Mouse (Mus musculus) MEL (cell line): ENCODE results near the gene Mrtfa.

Experiments used
- ELF1 ChIP-seq: IDR thresholded peaks from 2 replicates; pipeline ENCODE4 v1.6.1; 2014; ENCODE audit warnings: low read depth, mild to moderate bottlenecking, inconsistent platforms, low read length, improper control_type of control experiment, moderate library complexity
- EP300 ChIP-seq, 2 experiments: IDR thresholded peaks; 2 replicates each; pipeline ENCODE4 v1.6.1; 2011; ENCODE audit warnings: improper control_type of control experiment in 2 of 2, low read length in 2 of 2, low read depth in 1 of 2, mild to moderate bottlenecking in 1 of 2
- MAX ChIP-seq: IDR thresholded peaks from 2 replicates; pipeline ENCODE4 v1.6.1; 2011; ENCODE audit warnings: low read length, improper control_type of control experiment
- MYC ChIP-seq: IDR thresholded peaks from 2 replicates; pipeline ENCODE4 v1.6.1; 2011; ENCODE audit warnings: low read depth, mild to moderate bottlenecking, low read length, improper control_type of control experiment, moderate library complexity
- POLR2A ChIP-seq, 2 experiments: IDR thresholded peaks; 2 replicates each; pipeline ENCODE4 v1.6.1; 2011 to 2012; ENCODE audit warnings: low read length in 2 of 2, mild to moderate bottlenecking in 2 of 2, control low read depth in 1 of 2, improper control_type of control experiment in 1 of 2, low read depth in 1 of 2, moderate library complexity in 1 of 2; ENCODE audit not compliant: control insufficient read depth in 1 of 2, insufficient read depth in 1 of 2, poor library complexity in 1 of 2
- TCF12 ChIP-seq: IDR thresholded peaks from 2 replicates; pipeline ENCODE4 v1.6.1; 2014; ENCODE audit warnings: low read depth, mild to moderate bottlenecking, inconsistent platforms, low read length, improper control_type of control experiment, moderate library complexity
- ZC3H11A ChIP-seq: IDR thresholded peaks from 2 replicates; pipeline ENCODE4 v1.6.1; 2012; ENCODE audit warnings: low read depth, mild to moderate bottlenecking, inconsistent platforms, low read length, improper control_type of control experiment

GRCm38 (mm10) chr15:81081216-81081615 lies 109.3 kb downstream of the Mrtfa start:
- no peak for TF ChIP-seq MAX
- TF ChIP-seq ELF1: no peak
- no peak for TF ChIP-seq EP300 (IDR thresholded peaks at IDR 0.05; ENCODE audit: low read depth in 1 of 2, low read length in 2 of 2)
- TF ChIP-seq POLR2A (IDR thresholded peaks at IDR 0.05; ENCODE audit: control insufficient read depth in 1 of 2, insufficient read depth in 1 of 2, low read depth in 1 of 2, low read length in 2 of 2, poor library complexity in 1 of 2): no peak
- TF ChIP-seq TCF12: no peak
- TF ChIP-seq ZC3H11A: no peak
- TF ChIP-seq MYC: no peak
